Mouse (Mus musculus) kidney, adult 2 months (tissue): ENCODE measurements around the gene Pate2.

Experiments used
- CTCF ChIP-seq: fragments of 200-500 bp; conservative IDR thresholded peaks from 2 replicates; pipeline ENCODE4 v1.5.1; 2011; ENCODE audit warnings: low read depth, mild to moderate bottlenecking, control low read depth, low read length, moderate library complexity, mixed read lengths; ENCODE audit not compliant: insufficient read depth, insufficient read length
- POLR2A ChIP-seq: fragments of 200-500 bp; IDR thresholded peaks from one replicate; pipeline ENCODE4 v1.6.1; 2011; ENCODE audit warnings: low read depth, low read length, control low read depth

- TF ChIP-seq CTCF: no peak
- TF ChIP-seq POLR2A: no peak
Observed at GRCm38 (mm10) chr9:35614005-35614404, 43.9 kb downstream of the Pate2 start.
